25 mouse cellular contexts compared by ENCODE assay signal in genomic region chr9:73005106-73005505, GRCm38 (mm10). TPM values are rescaled to one million over a fixed set of nuclear protein-coding genes. Genes with fewer than 3 reads are reported as not detected.
"Had no signal": no experiment of that assay in that cellular context is flagged by ENCODE, and none has a peak within 500 bp of the region (broad histone marks: within the 10 kb centered on the region; RNA-seq: fewer than 3 reads in every experiment).

No protein-coding gene starts in this region.

- H3K27ac ChIP-seq: liver, embryonic 15.5 days; lung, embryonic 15.5 days; macrophage; midbrain, embryonic 10.5 days; neural tube, embryonic 13.5 days; neural tube, embryonic 15.5 days; stomach, embryonic 15.5 days; stomach, postnatal 0 days had no signal

- DNase-seq: liver, postnatal 0 days; lung, adult 2 months; lung, postnatal 14 days; lung, postnatal 36 days; midbrain, embryonic 14.5 days; right cerebral cortex, postnatal 14 days; thymus, adult 2 months; thymus, postnatal 25 days; thymus, postnatal 4 days had no signal

- H3K9ac ChIP-seq: liver, embryonic 15.5 days; liver, postnatal 0 days; lung, embryonic 15.5 days; neural tube, embryonic 13.5 days; neural tube, embryonic 15.5 days; stomach, embryonic 15.5 days had no signal

- H3K4me2 ChIP-seq: liver, embryonic 15.5 days; lung, embryonic 15.5 days; neural tube, embryonic 13.5 days; neural tube, embryonic 15.5 days; stomach, embryonic 15.5 days had no signal

- H3K9me3 ChIP-seq: liver, embryonic 15.5 days; lung, embryonic 15.5 days; midbrain, embryonic 10.5 days; neural tube, embryonic 13.5 days; neural tube, embryonic 15.5 days; stomach, embryonic 15.5 days had no signal

- H3K4me1 ChIP-seq: liver, embryonic 15.5 days; lung, embryonic 15.5 days; midbrain, embryonic 10.5 days; neural tube, embryonic 13.5 days; neural tube, embryonic 15.5 days; stomach, embryonic 15.5 days had no signal

- ATAC-seq: liver, postnatal 0 days; lung, postnatal 0 days; midbrain, embryonic 16.5 days had no signal

- H3K36me3 ChIP-seq: lung, embryonic 15.5 days had no signal

- H3K4me3 ChIP-seq: liver, embryonic 15.5 days; lung, embryonic 15.5 days; midbrain, embryonic 10.5 days; myocyte; neural tube, embryonic 13.5 days; neural tube, embryonic 15.5 days; stomach, embryonic 15.5 days had no signal

- H3K27me3 ChIP-seq: liver, embryonic 15.5 days; lung, embryonic 15.5 days; neural tube, embryonic 13.5 days; neural tube, embryonic 15.5 days; stomach, embryonic 15.5 days had no signal

RNA-seq across cellular contexts. Expression of gene Gm44503, which starts 46.5 kb away (rescaled TPM):
- total RNA-seq: megakaryocyte progenitor cell, adult 5-6 weeks; megakaryocyte-erythroid progenitor cell, adult 5-6 weeks had no signal
- polyA plus RNA-seq: liver, embryonic 15.5 days; liver, postnatal 0 days; lung, adult 2 months; lung, embryonic 15.5 days; lung, postnatal 0 days; macrophage; midbrain, embryonic 10.5 days; midbrain, embryonic 14.5 days; midbrain, embryonic 16.5 days; neural tube, embryonic 11.5 days; neural tube, embryonic 13.5 days; neural tube, embryonic 15.5 days; spleen, adult 2 months; stomach, embryonic 15.5 days; stomach, postnatal 0 days; testis, adult 2 months; thymus, adult 2 months had no signal
